Mouse (Mus musculus): ENCODE results near the gene Rapgefl1. TPM values are rescaled to one million over a fixed set of nuclear protein-coding genes. Genes with fewer than 3 reads are reported as not detected.
A peak's percentile ranks its signal among the peaks of the same experiment; 100 is the strongest.

The Rapgefl1 gene
- 8.8 and 9.6 TPM in 2 replicates for polyA plus RNA-seq (2014; fragmentation: Nextera tagmentation; extraction: Ambion mirVana)

DNA sequence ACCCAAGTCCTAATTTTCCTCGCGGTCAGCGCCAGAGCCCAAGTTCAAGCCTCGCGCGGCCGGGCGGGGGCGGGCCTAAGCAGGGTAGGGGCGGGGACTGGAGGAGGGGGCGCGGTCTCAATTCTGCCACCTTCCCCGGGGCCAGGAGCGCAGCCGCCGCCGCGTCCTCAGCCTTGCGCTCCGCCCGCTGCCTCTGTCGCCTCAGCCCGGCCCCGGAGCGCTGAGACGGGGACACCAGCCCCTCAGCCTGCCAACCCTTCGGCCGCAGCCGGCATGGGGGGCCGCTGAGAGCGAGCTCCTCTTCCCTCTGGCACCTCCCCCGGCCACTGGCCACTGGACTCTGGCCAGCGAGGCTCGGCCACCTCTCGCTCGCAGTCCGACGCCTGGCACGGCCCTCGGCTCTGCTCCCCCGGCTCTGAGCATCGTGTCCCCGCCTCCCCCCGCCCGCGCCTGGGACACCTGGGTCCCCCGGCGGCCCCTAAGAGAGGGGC is at the start of gene Rapgefl1:
Rapgefl1 (plus strand) TSS at position 135 of the 491 bp plus-strand sequence.
- WGBS = under 1% methylated on average over 48 of the region's 48 CpGs
- peak within 1 kb of the TSS; percentile 73 for H3K9ac ChIP-seq (replicated peaks; ENCODE audit: low read length)
- H3K4me3 ChIP-seq (replicated peaks; ENCODE audit: low read depth, low read length) = peak within 1 kb of the TSS; percentile 73
- H3K36me3 ChIP-seq (ENCODE audit: control insufficient read depth, insufficient read depth, low read length) = peaks cover 30% of the 10 kb centered on the region
- H3K27me3 ChIP-seq (ENCODE audit: control insufficient read depth, insufficient read depth, low read length) = no peaks in the 10 kb centered on the region
- DNase-seq (peak; percentile 89), ATAC-seq (ENCODE audit: low FRiP score, low TSS enrichment) (peak; percentile 88)
- H3K4me1 ChIP-seq (ENCODE audit: control insufficient read depth, insufficient read depth, low read length) = peaks cover 20% of the 10 kb centered on the region
- peak within 1 kb of the TSS; percentile 97 for H3K4me2 ChIP-seq (ENCODE audit: low read length)
- peak within 1 kb of the TSS; percentile 73 for H3K27ac ChIP-seq (replicated peaks; ENCODE audit: low read depth, low read length)
- H3K9me3 ChIP-seq (ENCODE audit: control insufficient read depth, low read length) = no peaks in the 10 kb centered on the region

DNA sequence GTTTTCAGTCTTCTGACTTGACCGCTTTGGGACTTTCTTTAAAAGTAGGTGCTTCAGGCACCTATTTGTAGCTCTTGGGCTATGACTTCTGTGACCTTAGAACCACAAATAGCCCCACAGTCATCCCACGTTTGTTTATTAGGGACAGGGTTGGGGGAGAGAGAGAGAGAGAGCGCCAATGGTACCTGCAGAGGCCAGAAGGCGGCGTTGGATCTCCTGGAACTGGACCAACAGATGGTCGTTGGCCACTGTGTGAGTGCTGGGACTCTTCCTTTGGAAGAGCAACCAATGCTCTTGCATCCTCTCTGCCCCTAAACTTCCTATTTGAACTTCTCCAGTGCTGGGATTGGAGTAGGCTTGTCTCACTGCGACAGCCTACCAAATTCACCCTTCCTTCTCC is 49.4 kb upstream of the Rapgefl1 start:
- no peak overlapping the region for H3K4me2 ChIP-seq (ENCODE audit: low read length)
- H3K36me3 ChIP-seq (ENCODE audit: control insufficient read depth, insufficient read depth, low read length) = no peaks in the 10 kb centered on the region
- peak overlapping the region; percentile 60; the same call in 1 of the 2 replicates for H3K27ac ChIP-seq (replicated peaks; ENCODE audit: low read depth, low read length)
- peaks cover 39% of the 10 kb centered on the region for H3K4me1 ChIP-seq (ENCODE audit: control insufficient read depth, insufficient read depth, low read length)
- WGBS = 32% methylated on average over 7 of the region's 7 CpGs
- H3K9me3 ChIP-seq (ENCODE audit: control insufficient read depth, low read length) = no peaks in the 10 kb centered on the region
- H3K4me3 ChIP-seq (replicated peaks; ENCODE audit: low read depth, low read length) = no peak overlapping the region
- no peak overlapping the region for H3K9ac ChIP-seq (replicated peaks; ENCODE audit: low read length)
- DNase-seq (no peak), ATAC-seq (ENCODE audit: low FRiP score, low TSS enrichment) (no peak)
- no peaks in the 10 kb centered on the region for H3K27me3 ChIP-seq (ENCODE audit: control insufficient read depth, insufficient read depth, low read length)

DNA sequence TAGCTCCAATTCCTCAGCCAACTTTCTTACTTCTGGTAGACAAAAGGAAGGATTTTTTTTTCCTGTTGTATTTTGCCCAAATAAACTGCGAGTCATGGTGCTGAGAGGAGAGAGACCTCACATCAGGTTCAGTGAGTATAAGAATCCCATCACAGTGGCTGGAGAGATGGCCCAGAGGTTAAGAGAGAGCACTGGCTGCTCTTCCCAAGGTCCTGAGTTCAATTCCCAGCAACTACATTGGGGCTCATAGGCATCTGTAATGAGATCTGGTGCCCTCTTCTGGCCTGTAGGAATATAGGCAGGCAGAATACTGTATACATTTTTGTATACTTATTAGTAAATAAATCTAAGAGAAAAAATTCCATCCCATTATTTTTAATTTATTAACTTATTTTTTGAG is 48.9 kb upstream of the Rapgefl1 start:
- peaks cover 34% of the 10 kb centered on the region for H3K4me1 ChIP-seq (ENCODE audit: control insufficient read depth, insufficient read depth, low read length)
- H3K27me3 ChIP-seq (ENCODE audit: control insufficient read depth, insufficient read depth, low read length) = no peaks in the 10 kb centered on the region
- H3K4me2 ChIP-seq (ENCODE audit: low read length) = no peak overlapping the region
- H3K9ac ChIP-seq (replicated peaks; ENCODE audit: low read length) = no peak overlapping the region
- no peak for ATAC-seq (ENCODE audit: low FRiP score, low TSS enrichment)
- no peak for DNase-seq
- no peak overlapping the region for H3K4me3 ChIP-seq (replicated peaks; ENCODE audit: low read depth, low read length)
- 100% methylated on average over 1 of the region's 1 CpGs for WGBS
- no peak overlapping the region for H3K27ac ChIP-seq (replicated peaks; ENCODE audit: low read depth, low read length)
- H3K9me3 ChIP-seq (ENCODE audit: control insufficient read depth, low read length) = no peaks in the 10 kb centered on the region
- H3K36me3 ChIP-seq (ENCODE audit: control insufficient read depth, insufficient read depth, low read length) = no peaks in the 10 kb centered on the region

DNA sequence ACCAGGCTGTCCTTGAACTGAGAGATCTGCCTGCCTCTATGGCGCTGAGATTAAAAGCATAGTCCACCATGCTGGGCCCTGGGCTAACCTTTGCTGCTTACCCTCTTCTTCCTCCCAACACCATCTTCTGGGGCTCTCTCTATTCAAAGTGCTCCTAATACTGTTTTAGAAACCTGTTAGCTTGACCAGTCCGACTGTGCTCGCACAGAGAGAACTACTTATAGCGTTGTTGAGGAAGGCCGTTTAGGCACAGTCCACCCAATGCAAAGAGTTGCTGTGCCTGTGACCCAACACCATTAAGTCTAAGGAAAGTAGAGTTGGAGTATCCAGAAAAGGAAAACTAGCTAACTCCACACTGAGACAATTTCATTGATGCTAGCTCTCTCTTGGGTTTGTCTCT is 48.4 kb upstream of the Rapgefl1 start:
- no peak overlapping the region; the same call in 1 of the 2 replicates for H3K27ac ChIP-seq (replicated peaks; ENCODE audit: low read depth, low read length)
- DNase-seq (no peak), ATAC-seq (ENCODE audit: low FRiP score, low TSS enrichment) (no peak)
- no peak overlapping the region for H3K4me3 ChIP-seq (replicated peaks; ENCODE audit: low read depth, low read length)
- WGBS = 93% methylated on average over 5 of the region's 5 CpGs
- no peaks in the 10 kb centered on the region for H3K27me3 ChIP-seq (ENCODE audit: control insufficient read depth, insufficient read depth, low read length)
- H3K36me3 ChIP-seq (ENCODE audit: control insufficient read depth, insufficient read depth, low read length) = no peaks in the 10 kb centered on the region
- no peak overlapping the region for H3K9ac ChIP-seq (replicated peaks; ENCODE audit: low read length)
- H3K9me3 ChIP-seq (ENCODE audit: control insufficient read depth, low read length) = no peaks in the 10 kb centered on the region
- H3K4me2 ChIP-seq (ENCODE audit: low read length) = peak overlapping the region; percentile 83
- peaks cover 33% of the 10 kb centered on the region for H3K4me1 ChIP-seq (ENCODE audit: control insufficient read depth, insufficient read depth, low read length)

DNA sequence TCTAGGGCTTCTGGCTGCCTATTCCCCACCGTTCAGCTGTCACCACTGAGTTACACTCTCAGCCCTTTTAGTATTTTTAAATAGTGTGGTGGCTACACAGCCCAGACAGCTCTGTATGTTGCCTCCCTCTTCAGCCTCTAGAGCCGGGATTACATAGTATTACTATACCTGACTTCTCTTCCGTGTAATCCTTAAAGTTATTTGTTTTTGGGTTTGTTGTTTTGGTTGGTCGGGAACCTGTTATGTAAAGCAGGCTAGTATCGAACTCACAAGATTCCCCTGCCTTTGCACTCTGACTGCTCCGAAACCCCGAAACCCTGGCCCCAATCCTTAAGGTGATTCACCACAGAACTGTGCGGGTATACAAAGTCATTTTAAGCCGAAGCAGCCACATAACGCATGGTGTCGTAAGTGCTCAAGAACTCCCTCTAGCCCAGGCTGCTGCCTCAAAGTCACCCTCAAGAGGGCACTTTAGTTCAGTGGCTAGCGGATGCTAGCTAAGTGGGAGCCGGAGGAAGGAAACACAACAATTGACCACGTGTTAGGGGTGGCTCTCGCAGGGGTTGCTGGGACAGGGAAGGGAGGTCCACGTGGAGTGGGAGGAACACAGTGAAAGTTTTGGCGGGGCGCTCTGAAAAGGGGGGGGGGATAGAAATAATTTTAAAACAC is 47.9 kb upstream of the Rapgefl1 start:
- Histone ChIP-seq H3K27me3 (ENCODE audit: control insufficient read depth, insufficient read depth, low read length) (no peaks in the 10 kb centered on the region), H3K36me3 (ENCODE audit: control insufficient read depth, insufficient read depth, low read length) (no peaks in the 10 kb centered on the region), H3K4me1 (ENCODE audit: control insufficient read depth, insufficient read depth, low read length) (peaks cover 33% of the 10 kb centered on the region), H3K27ac (replicated peaks; ENCODE audit: low read depth, low read length) (peak overlapping the region; percentile 43; the same call in 1 of the 2 replicates), H3K9ac (replicated peaks; ENCODE audit: low read length) (no peak overlapping the region), H3K4me3 (replicated peaks; ENCODE audit: low read depth, low read length) (peak overlapping the region; percentile 36), H3K9me3 (ENCODE audit: control insufficient read depth, low read length) (no peaks in the 10 kb centered on the region), H3K4me2 (ENCODE audit: low read length) (peak overlapping the region; percentile 83)
- ATAC-seq (ENCODE audit: low FRiP score, low TSS enrichment) (peak; percentile 83; the same call in 1 of the 2 replicates), DNase-seq (peak; percentile 93)
- WGBS = 11% methylated on average over 18 of the region's 18 CpGs

DNA sequence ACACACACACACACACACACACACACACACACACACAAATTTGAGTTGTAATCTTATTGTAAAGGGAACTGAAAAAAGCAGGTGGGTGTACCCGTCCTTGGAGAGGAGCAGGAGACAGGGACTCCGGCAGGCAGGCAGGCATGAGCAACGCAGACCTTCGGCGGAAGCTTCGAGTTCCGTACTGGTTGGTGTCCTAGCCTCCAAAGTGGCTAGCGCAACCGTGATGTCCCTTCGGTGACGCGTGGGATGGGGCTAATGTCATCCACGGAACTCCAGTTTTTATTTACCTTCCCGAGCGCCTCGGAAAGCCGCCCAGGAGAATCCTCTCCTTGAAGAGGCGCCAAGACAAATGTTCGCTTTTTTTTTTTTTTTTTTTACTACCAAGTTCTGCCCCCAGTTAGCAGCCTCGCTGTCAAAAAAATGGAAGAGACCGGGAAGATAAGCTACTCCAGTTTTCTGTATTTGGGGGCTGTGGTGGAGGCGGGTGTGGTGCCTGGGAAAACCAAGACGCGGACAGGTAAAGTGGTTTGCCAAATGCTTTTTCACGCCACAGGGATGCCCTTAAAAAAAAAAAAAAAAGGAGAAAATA is 47.3 kb upstream of the Rapgefl1 start:
- Histone ChIP-seq H3K4me2 (ENCODE audit: low read length) (peak overlapping the region; percentile 83), H3K36me3 (ENCODE audit: control insufficient read depth, insufficient read depth, low read length) (no peaks in the 10 kb centered on the region), H3K9me3 (ENCODE audit: control insufficient read depth, low read length) (no peaks in the 10 kb centered on the region), H3K4me3 (replicated peaks; ENCODE audit: low read depth, low read length) (peak overlapping the region; percentile 36), H3K27me3 (ENCODE audit: control insufficient read depth, insufficient read depth, low read length) (no peaks in the 10 kb centered on the region), H3K4me1 (ENCODE audit: control insufficient read depth, insufficient read depth, low read length) (peaks cover 35% of the 10 kb centered on the region), H3K9ac (replicated peaks; ENCODE audit: low read length) (peak overlapping the region; percentile 48), H3K27ac (replicated peaks; ENCODE audit: low read depth, low read length) (no peak overlapping the region)
- ATAC-seq (ENCODE audit: low FRiP score, low TSS enrichment) (peak; percentile 10; the same call in 1 of the 2 replicates), DNase-seq (peak; percentile 45)
- 1% methylated on average over 25 of the region's 25 CpGs for WGBS

DNA sequence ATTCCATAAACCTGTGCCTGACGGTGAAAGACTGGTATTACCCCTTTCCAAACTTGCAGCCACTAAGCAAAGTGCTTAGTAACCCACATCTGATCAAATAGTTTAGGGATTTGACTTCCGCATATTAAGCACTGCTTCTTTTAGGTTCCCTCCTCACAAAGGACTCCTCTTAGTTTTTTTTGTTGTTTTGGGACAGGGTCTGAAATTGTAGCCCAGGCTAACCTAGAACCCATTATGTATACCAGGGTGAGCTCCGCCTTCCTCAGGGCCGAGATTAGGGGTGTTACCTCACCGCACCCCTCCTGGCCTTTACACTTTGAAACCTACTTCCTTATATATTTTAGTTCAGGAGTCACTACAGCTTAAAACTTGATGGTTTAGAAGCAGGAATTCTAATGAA is 46.8 kb upstream of the Rapgefl1 start:
- Histone ChIP-seq H3K9me3 (ENCODE audit: control insufficient read depth, low read length) (no peaks in the 10 kb centered on the region), H3K27ac (replicated peaks; ENCODE audit: low read depth, low read length) (no peak overlapping the region), H3K4me3 (replicated peaks; ENCODE audit: low read depth, low read length) (peak overlapping the region; percentile 36; the same call in 1 of the 2 replicates), H3K4me1 (ENCODE audit: control insufficient read depth, insufficient read depth, low read length) (peaks cover 35% of the 10 kb centered on the region), H3K4me2 (ENCODE audit: low read length) (peak overlapping the region; percentile 83), H3K36me3 (ENCODE audit: control insufficient read depth, insufficient read depth, low read length) (no peaks in the 10 kb centered on the region), H3K9ac (replicated peaks; ENCODE audit: low read length) (peak overlapping the region; percentile 48; the same call in 1 of the 2 replicates), H3K27me3 (ENCODE audit: control insufficient read depth, insufficient read depth, low read length) (no peaks in the 10 kb centered on the region)
- ATAC-seq (ENCODE audit: low FRiP score, low TSS enrichment) (no peak), DNase-seq (no peak)
- 34% methylated on average over 5 of the region's 5 CpGs for WGBS

DNA sequence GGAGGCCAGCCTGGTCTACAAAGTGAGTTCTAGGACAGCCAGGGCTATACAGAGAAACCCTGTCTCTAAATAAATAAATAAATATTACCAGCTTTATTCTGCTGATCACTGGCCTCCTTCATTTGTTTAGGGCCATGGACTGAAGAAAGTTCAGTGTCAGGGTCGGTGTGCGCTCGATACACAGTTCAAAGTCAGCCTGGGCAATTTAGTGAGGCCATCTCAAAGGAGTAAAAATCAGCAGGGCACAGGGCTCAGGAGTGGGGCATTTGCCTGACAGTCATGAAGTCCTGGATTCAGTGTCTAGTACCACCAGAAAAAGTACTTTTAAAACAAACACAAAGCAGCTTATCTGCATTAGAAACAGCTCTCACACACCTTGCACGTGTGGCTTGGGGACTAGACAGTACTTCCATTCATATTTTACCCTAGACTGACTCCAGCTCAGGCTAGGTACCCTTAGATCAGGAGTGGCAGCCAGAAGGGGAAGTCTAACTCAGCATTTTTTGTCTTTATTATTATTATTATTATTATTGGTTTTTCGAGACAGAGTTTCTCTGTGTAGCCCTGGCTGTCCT is 45.9 kb upstream of the Rapgefl1 start:
- Histone ChIP-seq H3K9me3 (ENCODE audit: control insufficient read depth, low read length) (no peaks in the 10 kb centered on the region), H3K27ac (replicated peaks; ENCODE audit: low read depth, low read length) (no peak overlapping the region), H3K4me3 (replicated peaks; ENCODE audit: low read depth, low read length) (no peak overlapping the region), H3K4me1 (ENCODE audit: control insufficient read depth, insufficient read depth, low read length) (peaks cover 31% of the 10 kb centered on the region), H3K27me3 (ENCODE audit: control insufficient read depth, insufficient read depth, low read length) (no peaks in the 10 kb centered on the region), H3K9ac (replicated peaks; ENCODE audit: low read length) (no peak overlapping the region), H3K36me3 (ENCODE audit: control insufficient read depth, insufficient read depth, low read length) (no peaks in the 10 kb centered on the region), H3K4me2 (ENCODE audit: low read length) (no peak overlapping the region)
- ATAC-seq (ENCODE audit: low FRiP score, low TSS enrichment) (no peak), DNase-seq (no peak)
- WGBS = 86% methylated on average over 5 of the region's 5 CpGs

Measured in midbrain, embryonic 14.5 days (tissue).